Mouse (Mus musculus) forebrain, embryonic 15.5 days (tissue): ENCODE results near the gene Msh6. TPM values are rescaled to one million over a fixed set of nuclear protein-coding genes. Genes with fewer than 3 reads are reported as not detected.

ENCODE experiments used
- ATAC-seq: fragments of 200-750 bp; cut with Nextera tagmentation; replicated peaks from 2 replicates; pipeline ENCODE4 v1.8.0; 2017; ENCODE audit warnings: mild to moderate bottlenecking, moderate TSS enrichment, moderate library complexity
- H3K27ac ChIP-seq: fragments of 300-500 bp; sonication (generic); replicated peaks from 2 replicates; pipeline ENCODE4 v1.5.1; 2015; ENCODE audit warnings: mild to moderate bottlenecking, inconsistent platforms
- H3K27me3 ChIP-seq: fragments of 300-500 bp; sonication (generic); 2 replicates; pipeline ENCODE4 v1.6.1; 2015; ENCODE audit warnings: inconsistent platforms
- H3K36me3 ChIP-seq: fragments of 300-500 bp; sonication (generic); 2 replicates; pipeline ENCODE4 v1.6.1; 2015; ENCODE audit warnings: mild to moderate bottlenecking, inconsistent platforms
- H3K4me1 ChIP-seq: fragments of 300-500 bp; sonication (generic); 2 replicates; pipeline ENCODE4 v1.6.1; 2015; ENCODE audit warnings: inconsistent platforms
- H3K4me2 ChIP-seq: fragments of 300-500 bp; sonication (generic); replicated peaks from 2 replicates; pipeline ENCODE4 v1.6.1; 2015; ENCODE audit warnings: mild to moderate bottlenecking, inconsistent platforms
- H3K4me3 ChIP-seq: fragments of 300-500 bp; sonication (generic); 2 replicates; pipeline ENCODE4 v1.5.1; 2015; ENCODE audit warnings: mild to moderate bottlenecking, inconsistent platforms
- H3K9ac ChIP-seq: fragments of 300-500 bp; sonication (generic); replicated peaks from 2 replicates; pipeline ENCODE4 v1.6.1; 2015; ENCODE audit warnings: mild to moderate bottlenecking, inconsistent platforms
- H3K9me3 ChIP-seq: fragments of 300-500 bp; sonication (generic); 2 replicates; pipeline ENCODE4 v1.6.1; 2016; ENCODE audit warnings: inconsistent platforms
- WGBS: fragments of 180-500 bp; shearing (Covaris S2); methylation state at CpG from one replicate; pipeline ENCODE4 v1.1.7; 2015; ENCODE audit warnings: mixed read lengths; 5-methylcytosine and 5-hydroxymethylcytosine counted together
- polyA plus RNA-seq: library from polyadenylated mRNA; unstranded; fragments of >200 nt; fragmentation: Nextera tagmentation; extraction: Ambion mirVana; gene quantifications from 2 replicates; pipeline ENCODE4 v1.2.1, GENCODE M21; 2015

Gene Msh6
- polyA plus RNA-seq, 1 experiment from 2014 or later = 42.7 TPM

DNA sequence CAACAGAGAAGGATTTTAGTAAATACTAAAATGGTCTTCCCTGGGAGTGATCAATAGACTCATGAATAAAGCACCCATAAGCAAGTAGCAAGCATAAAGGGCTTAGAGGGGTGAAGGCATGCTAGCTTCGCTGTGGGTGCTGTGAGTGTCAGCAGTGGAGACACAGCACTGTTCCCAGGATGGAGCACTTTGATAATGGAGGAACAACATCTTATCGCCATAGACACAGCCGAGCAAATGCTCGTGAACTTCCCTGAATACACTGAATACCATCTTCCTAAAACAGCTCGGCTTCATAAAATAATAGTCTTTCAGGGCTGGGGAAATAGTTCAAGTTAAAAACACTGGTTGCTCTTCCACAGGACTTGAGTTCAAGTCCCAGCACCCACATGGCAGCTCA is 56.9 kb downstream of the Msh6 start:
- H3K4me1 ChIP-seq = no peaks in the 10 kb centered on the region
- H3K4me2 ChIP-seq = no peak overlapping the region
- H3K9me3 ChIP-seq = no peaks in the 10 kb centered on the region
- 92% methylated on average over 5 of the region's 5 CpGs for WGBS
- no peak overlapping the region for H3K9ac ChIP-seq
- no peaks in the 10 kb centered on the region for H3K27me3 ChIP-seq
- H3K4me3 ChIP-seq = no peak overlapping the region
- no peaks in the 10 kb centered on the region for H3K36me3 ChIP-seq
- H3K27ac ChIP-seq = no peak overlapping the region
- no peak for ATAC-seq

DNA sequence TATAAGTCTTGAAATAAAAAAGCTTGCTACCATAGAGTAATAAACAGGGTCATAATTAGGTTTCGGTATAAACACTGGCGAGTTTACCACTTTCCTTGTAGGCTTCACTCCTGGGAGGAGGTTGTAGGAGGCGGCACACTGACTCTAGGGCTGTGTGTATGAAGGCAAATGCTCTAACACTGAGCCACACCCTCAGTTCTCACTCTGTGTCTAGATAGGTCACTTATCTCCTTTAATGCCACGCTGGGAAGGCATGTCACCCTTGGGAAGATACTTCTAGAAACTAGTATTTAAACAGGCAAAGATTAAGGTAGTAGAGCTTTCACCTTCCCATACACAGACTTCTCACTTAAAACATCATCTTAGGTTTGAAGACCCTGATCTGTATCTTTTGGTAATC is 59.6 kb downstream of the Msh6 start:
- Histone ChIP-seq H3K4me2 (no peak overlapping the region), H3K36me3 (no peaks in the 10 kb centered on the region), H3K9ac (no peak overlapping the region), H3K27ac (no peak overlapping the region), H3K27me3 (no peaks in the 10 kb centered on the region), H3K4me3 (no peak overlapping the region), H3K9me3 (no peaks in the 10 kb centered on the region), H3K4me1 (no peaks in the 10 kb centered on the region)
- ATAC-seq = no peak
- 93% methylated on average over 4 of the region's 4 CpGs for WGBS

Other genes with a start within 250 kb of the Msh6 start
- 1.3 and 1.6 TPM in 2 replicates for gene Kcnk12, start 177.1 kb upstream of the Msh6 start, polyA plus RNA-seq
- not detected in 2 replicates for gene Rpl36-ps4, start 54.1 kb upstream of the Msh6 start, polyA plus RNA-seq
- gene Fbxo11, start 90.2 kb downstream of the Msh6 start, polyA plus RNA-seq = 35.8 and 35.9 TPM in 2 replicates